Mouse (Mus musculus) intestine, embryonic 16.5 days (tissue): ENCODE data around the gene Agtr1a. TPM values are rescaled to one million over a fixed set of nuclear protein-coding genes. Genes with fewer than 3 reads are reported as not detected.

Source experiments
- ATAC-seq: fragments of 200-750 bp; cut with Nextera tagmentation; 2 replicates; pipeline ENCODE4 v1.8.0; 2017; ENCODE audit warnings: moderate TSS enrichment, moderate library complexity
- H3K27ac ChIP-seq: fragments of 300-500 bp; sonication (generic); 2 replicates; pipeline ENCODE4 v1.5.1; 2014; ENCODE audit warnings: mild to moderate bottlenecking, low read length
- H3K27me3 ChIP-seq: fragments of 300-500 bp; sonication (generic); replicated peaks from 2 replicates; pipeline ENCODE4 v1.6.1; 2014; ENCODE audit warnings: low read length, control low read depth, mixed read lengths; ENCODE audit not compliant: control insufficient read depth, insufficient read depth
- H3K36me3 ChIP-seq: fragments of 300-500 bp; sonication (generic); 2 replicates; pipeline ENCODE4 v1.6.1; 2014; ENCODE audit warnings: low read length, control low read depth; ENCODE audit not compliant: control insufficient read depth, insufficient read depth
- H3K4me1 ChIP-seq: fragments of 300-500 bp; sonication (generic); 2 replicates; pipeline ENCODE4 v1.6.1; 2014; ENCODE audit warnings: low read length, control low read depth, mixed read lengths; ENCODE audit not compliant: control insufficient read depth, insufficient read depth
- H3K4me2 ChIP-seq: fragments of 300-500 bp; sonication (generic); 2 replicates; pipeline ENCODE4 v1.6.1; 2014; ENCODE audit warnings: low read depth, low read length, control low read depth
- H3K4me3 ChIP-seq: fragments of 300-500 bp; sonication (generic); 2 replicates; pipeline ENCODE4 v1.5.1; 2014; ENCODE audit warnings: mild to moderate bottlenecking, low read length
- H3K9ac ChIP-seq: fragments of 300-500 bp; sonication (generic); 2 replicates; pipeline ENCODE4 v1.6.1; 2014; ENCODE audit warnings: low read depth, low read length
- H3K9me3 ChIP-seq: fragments of 300-500 bp; sonication (generic); 2 replicates; pipeline ENCODE4 v1.6.1; 2016; ENCODE audit warnings: low read length, control low read depth; ENCODE audit not compliant: control insufficient read depth
- WGBS: fragments of 180-500 bp; shearing (Covaris S2); extraction: QIAGEN DNeasy Blood & Tissue Kit; methylation state at CpG from one replicate; pipeline ENCODE4 v1.1.7; 2014; 5-methylcytosine and 5-hydroxymethylcytosine counted together
- polyA plus RNA-seq: library from polyadenylated mRNA; unstranded; fragments of >200 nt; fragmentation: Nextera tagmentation; extraction: Ambion mirVana; gene quantifications from 2 replicates; pipeline ENCODE4 v1.2.1, GENCODE M21; 2015

Agtr1a gene
- polyA plus RNA-seq, 1 experiment from 2014 or later: 3.2 TPM

GRCm38 (mm10) chr13:30358456-30359168, 22.4 kb downstream of the Agtr1a start:
- Histone ChIP-seq H3K4me2 (no peak overlapping the region), H3K9ac (no peak overlapping the region), H3K4me3 (no peak overlapping the region), H3K9me3 (no peaks in the 10 kb centered on the region), H3K36me3 (no peaks in the 10 kb centered on the region), H3K4me1 (0 out of 2 replicates have a peak, but pooled peaks cover 4% of the 10 kb centered on the region), H3K27me3 (no peaks in the 10 kb centered on the region), H3K27ac (no peak overlapping the region)
- WGBS: 55% methylated on average over 4 of the region's 4 CpGs
- no peak for ATAC-seq

DNA sequence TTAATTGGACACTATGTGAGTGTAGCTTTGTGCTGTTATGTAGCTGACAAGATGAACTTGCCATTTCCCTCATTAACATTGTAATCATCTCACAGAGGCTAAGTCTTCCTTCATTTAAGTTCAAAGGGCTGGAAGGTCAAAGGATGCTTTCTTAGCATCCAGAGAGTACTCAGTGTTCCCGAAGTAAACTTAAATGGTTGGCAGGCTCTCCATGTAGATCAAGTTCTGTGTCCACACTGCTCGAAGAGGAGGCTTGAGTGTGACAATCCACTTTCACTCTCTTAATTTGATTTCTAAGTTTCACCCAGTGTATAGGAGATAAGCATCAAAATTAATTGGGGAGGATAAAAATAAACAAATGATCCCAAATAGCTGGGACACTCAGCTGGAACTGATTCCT, 23.6 kb downstream of the Agtr1a start:
- ATAC-seq: no peak
- no peak overlapping the region for H3K27ac ChIP-seq
- H3K9ac ChIP-seq: no peak overlapping the region
- WGBS: 79% methylated on average over 2 of the region's 2 CpGs
- no peak overlapping the region for H3K4me2 ChIP-seq
- H3K4me3 ChIP-seq: no peak overlapping the region
- H3K36me3 ChIP-seq: no peaks in the 10 kb centered on the region
- no peaks in the 10 kb centered on the region for H3K27me3 ChIP-seq
- H3K4me1 ChIP-seq: 0 out of 2 replicates have a peak, but pooled peaks cover 4% of the 10 kb centered on the region
- no peaks in the 10 kb centered on the region for H3K9me3 ChIP-seq

DNA sequence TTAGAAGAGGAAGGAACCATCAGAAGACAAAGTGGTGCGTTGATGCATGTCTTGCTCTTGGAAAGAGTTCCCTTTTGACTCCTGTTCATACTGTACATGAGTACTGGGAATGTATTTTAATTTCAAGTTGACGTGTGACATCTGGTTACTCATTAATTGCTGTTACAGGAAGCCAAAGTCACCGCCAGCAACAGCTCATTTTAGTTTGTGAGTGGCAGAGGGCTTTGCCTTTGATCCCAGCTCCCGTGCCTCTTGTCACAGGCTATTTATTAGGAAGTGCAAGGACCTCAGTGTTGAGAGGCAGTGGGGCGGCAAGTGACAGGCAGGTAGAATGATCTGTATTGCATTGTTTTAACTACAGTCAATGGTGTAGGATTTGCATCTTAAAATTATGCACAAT, 24.8 kb downstream of the Agtr1a start:
- Histone ChIP-seq H3K27ac (no peak overlapping the region), H3K9me3 (no peaks in the 10 kb centered on the region), H3K36me3 (no peaks in the 10 kb centered on the region), H3K4me1 (0 out of 2 replicates have a peak, but pooled peaks cover 4% of the 10 kb centered on the region), H3K4me2 (no peak overlapping the region), H3K9ac (no peak overlapping the region), H3K4me3 (no peak overlapping the region), H3K27me3 (no peaks in the 10 kb centered on the region)
- 54% methylated on average over 5 of the region's 5 CpGs for WGBS
- ATAC-seq: no peak

DNA sequence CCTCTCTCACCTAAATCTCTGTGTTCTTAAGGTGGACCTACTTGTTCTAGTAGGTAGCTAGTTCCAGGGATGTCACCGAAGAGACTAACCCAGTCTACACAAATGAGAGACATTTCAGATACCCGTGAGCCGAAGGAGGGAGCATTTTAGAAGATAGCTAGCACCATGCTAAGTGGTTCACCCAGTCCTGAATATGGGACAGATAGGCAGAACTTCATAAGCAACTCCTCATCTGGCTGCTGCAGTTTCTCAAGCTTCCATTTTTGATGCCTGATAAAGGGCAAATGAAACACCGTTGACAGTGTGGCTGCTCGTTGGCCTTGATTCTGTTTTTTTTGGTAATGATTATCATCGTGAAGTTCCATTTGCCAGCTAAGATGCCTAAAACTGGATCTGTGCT, 25.8 kb downstream of the Agtr1a start:
- Histone ChIP-seq H3K4me1 (0 out of 2 replicates have a peak, but pooled peaks cover 4% of the 10 kb centered on the region), H3K4me3 (no peak overlapping the region), H3K4me2 (no peak overlapping the region), H3K27ac (no peak overlapping the region), H3K9ac (no peak overlapping the region), H3K27me3 (no peaks in the 10 kb centered on the region), H3K9me3 (no peaks in the 10 kb centered on the region), H3K36me3 (no peaks in the 10 kb centered on the region)
- ATAC-seq: no peak
- WGBS: 92% methylated on average over 6 of the region's 6 CpGs

GRCm38 (mm10) chr13:30364097-30364625, 27.9 kb downstream of the Agtr1a start:
- Histone ChIP-seq H3K27ac (no peak overlapping the region), H3K27me3 (no peaks in the 10 kb centered on the region), H3K4me3 (no peak overlapping the region), H3K4me1 (peaks cover 9% of the 10 kb centered on the region; the same call in 1 of the 2 replicates), H3K36me3 (no peaks in the 10 kb centered on the region), H3K9me3 (no peaks in the 10 kb centered on the region), H3K9ac (no peak overlapping the region), H3K4me2 (no peak overlapping the region)
- no peak for ATAC-seq
- 72% methylated on average over 11 of the region's 11 CpGs for WGBS

DNA sequence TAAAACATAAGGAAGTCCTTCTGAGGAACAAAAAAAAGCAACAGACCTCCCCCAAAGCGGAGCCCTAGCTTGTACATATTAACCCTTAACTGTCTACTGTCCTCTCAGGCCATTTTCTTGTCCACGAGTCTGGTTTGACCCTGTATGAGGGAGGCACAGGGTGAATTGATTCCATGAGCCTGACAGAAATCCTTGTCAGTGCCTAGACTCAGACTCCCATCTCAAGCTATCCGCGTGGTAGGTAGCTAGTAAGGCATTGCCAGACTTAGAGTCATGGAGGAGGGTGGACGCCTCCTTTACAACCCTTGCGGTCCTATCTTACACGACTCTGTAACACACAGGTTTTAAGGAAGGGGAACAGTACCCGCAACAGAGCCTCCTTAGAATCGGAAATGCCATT, 28.5 kb downstream of the Agtr1a start:
- H3K36me3 ChIP-seq: no peaks in the 10 kb centered on the region
- no peak for ATAC-seq
- H3K4me2 ChIP-seq: no peak overlapping the region
- peaks cover 9% of the 10 kb centered on the region; the same call in 1 of the 2 replicates for H3K4me1 ChIP-seq
- WGBS: 78% methylated on average over 9 of the region's 9 CpGs
- H3K4me3 ChIP-seq: no peak overlapping the region
- H3K27ac ChIP-seq: no peak overlapping the region
- H3K9ac ChIP-seq: no peak overlapping the region
- H3K9me3 ChIP-seq: no peaks in the 10 kb centered on the region
- H3K27me3 ChIP-seq: no peaks in the 10 kb centered on the region

- Histone ChIP-seq H3K36me3 (no peaks in the 10 kb centered on the region), H3K9me3 (no peaks in the 10 kb centered on the region), H3K27ac (no peak overlapping the region), H3K27me3 (no peaks in the 10 kb centered on the region), H3K9ac (no peak overlapping the region), H3K4me2 (no peak overlapping the region), H3K4me3 (no peak overlapping the region), H3K4me1 (peaks cover 9% of the 10 kb centered on the region; the same call in 1 of the 2 replicates)
- ATAC-seq: no peak
- 62% methylated on average over 2 of the region's 2 CpGs for WGBS
These were observed 29.1 kb downstream of the Agtr1a start for GRCm38 (mm10) chr13:30365378-30365777.

DNA sequence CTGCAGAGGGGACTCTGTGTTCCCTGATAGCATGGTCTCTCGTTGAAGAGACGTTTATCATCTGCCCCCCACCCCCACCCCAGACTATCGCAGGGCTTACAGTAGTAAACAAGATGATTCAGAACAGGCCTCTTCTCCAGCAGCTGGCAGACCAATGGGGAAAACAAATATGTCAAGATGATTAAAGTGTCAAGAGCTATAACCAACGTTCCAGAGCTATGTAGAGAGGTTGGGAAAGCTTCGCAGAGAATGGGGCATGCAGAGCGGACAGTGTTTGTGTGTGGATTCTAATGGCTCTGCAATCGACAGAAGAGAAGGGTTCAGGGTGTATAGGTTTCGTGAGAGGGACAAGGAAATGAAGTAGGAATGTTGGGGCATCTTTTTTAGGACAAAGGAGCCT, 31.9 kb downstream of the Agtr1a start:
- no peaks in the 10 kb centered on the region for H3K36me3 ChIP-seq
- no peak overlapping the region for H3K9ac ChIP-seq
- no peaks in the 10 kb centered on the region for H3K9me3 ChIP-seq
- H3K4me1 ChIP-seq: peaks cover 5% of the 10 kb centered on the region; the same call in 1 of the 2 replicates
- peak; percentile 23; the same call in 1 of the 2 replicates for ATAC-seq
- 37% methylated on average over 8 of the region's 8 CpGs for WGBS
- H3K4me3 ChIP-seq: no peak overlapping the region
- no peak overlapping the region for H3K4me2 ChIP-seq
- no peak overlapping the region for H3K27ac ChIP-seq
- H3K27me3 ChIP-seq: no peaks in the 10 kb centered on the region

- H3K9me3 ChIP-seq: no peaks in the 10 kb centered on the region
- no peak overlapping the region for H3K9ac ChIP-seq
- no peak for ATAC-seq
- no peak overlapping the region for H3K4me3 ChIP-seq
- H3K27me3 ChIP-seq: no peaks in the 10 kb centered on the region
- no peak overlapping the region for H3K4me2 ChIP-seq
- H3K36me3 ChIP-seq: no peaks in the 10 kb centered on the region
- H3K4me1 ChIP-seq: peaks cover 5% of the 10 kb centered on the region; the same call in 1 of the 2 replicates
- H3K27ac ChIP-seq: no peak overlapping the region
- WGBS: 38% methylated on average over 2 of the region's 2 CpGs
These were observed 32.5 kb downstream of the Agtr1a start for GRCm38 (mm10) chr13:30368746-30369145.
